Mouse (Mus musculus) liver, postnatal 0 days (tissue): Measurements from ENCODE around the gene Mtfr2. TPM values are rescaled to one million over a fixed set of nuclear protein-coding genes. Genes with fewer than 3 reads are reported as not detected.

Experiments used
- ATAC-seq: fragments of 200-750 bp; cut with Nextera tagmentation; 2 replicates; pipeline ENCODE4 v1.8.0; 2017; ENCODE audit warnings: mild to moderate bottlenecking, moderate library complexity
- DNase-seq: peaks from one replicate; pipeline ENCODE4 v3.0.0-alpha.2; 2016
- H3K27ac ChIP-seq: fragments of 300-500 bp; sonication (generic); 2 replicates; pipeline ENCODE4 v1.5.1; 2014; ENCODE audit warnings: antibody characterized with exemption, moderate library complexity, mild to moderate bottlenecking, low read depth
- H3K27me3 ChIP-seq: fragments of 300-500 bp; sonication (generic); 2 replicates; pipeline ENCODE4 v1.6.1; 2014; ENCODE audit warnings: low read length, control low read depth, mixed read lengths; ENCODE audit not compliant: insufficient read depth
- H3K36me3 ChIP-seq: fragments of 300-500 bp; sonication (generic); replicated peaks from 2 replicates; pipeline ENCODE4 v1.6.1; 2014; ENCODE audit warnings: mild to moderate bottlenecking, control low read depth, low read length, moderate library complexity, mixed read lengths; ENCODE audit not compliant: insufficient read depth
- H3K4me1 ChIP-seq: fragments of 300-500 bp; sonication (generic); 2 replicates; pipeline ENCODE4 v1.6.1; 2014; ENCODE audit warnings: antibody characterized with exemption, mild to moderate bottlenecking, control low read depth; ENCODE audit not compliant: insufficient read depth
- H3K4me2 ChIP-seq: fragments of 300-500 bp; sonication (generic); 2 replicates; pipeline ENCODE4 v1.6.1; 2014; ENCODE audit warnings: low read depth, mild to moderate bottlenecking, low read length, moderate library complexity, mixed read lengths
- H3K4me3 ChIP-seq: fragments of 300-500 bp; sonication (generic); 2 replicates; pipeline ENCODE4 v1.5.1; 2014; ENCODE audit warnings: low read depth, low read length
- H3K9ac ChIP-seq: fragments of 300-500 bp; sonication (generic); replicated peaks from 2 replicates; pipeline ENCODE4 v1.6.1; 2014; ENCODE audit warnings: mild to moderate bottlenecking, moderate library complexity
- H3K9me3 ChIP-seq: fragments of 300-500 bp; sonication (generic); 2 replicates; pipeline ENCODE4 v1.6.1; 2016; ENCODE audit warnings: mild to moderate bottlenecking, control low read depth, low read length, mixed read lengths
- CTCF ChIP-seq: sonication (generic); IDR thresholded peaks from 2 replicates; pipeline ENCODE4 v1.5.1; 2016; ENCODE audit warnings: antibody characterized with exemption, low read depth
- EP300 ChIP-seq: IDR thresholded peaks from 2 replicates; pipeline ENCODE4 v1.6.1; 2016; ENCODE audit warnings: antibody characterized with exemption, low read depth, mild to moderate bottlenecking
- WGBS: fragments of 180-500 bp; shearing (Covaris S2); extraction: QIAGEN DNeasy Blood & Tissue Kit; methylation state at CpG from one replicate; pipeline ENCODE4 v1.1.7; 2014; ENCODE audit not compliant: insufficient replicate concordance; 5-methylcytosine and 5-hydroxymethylcytosine counted together
- polyA plus RNA-seq: library from polyadenylated mRNA; unstranded; fragments of >200 nt; fragmentation: Nextera tagmentation; extraction: Ambion mirVana; gene quantifications from 2 replicates; pipeline ENCODE4 v1.2.1, GENCODE M21; 2015

Gene Mtfr2
- polyA plus RNA-seq: 1.3 and 1.5 TPM in 2 replicates

GRCm38 (mm10) chr10:20347285-20348214 lies at the start of gene Mtfr2:
Gene Mtfr2, plus strand, starts transcription at chr10:20347770.
- Histone ChIP-seq H3K36me3 (peaks cover 37% of the 10 kb centered on the region), H3K27me3 (no peaks in the 10 kb centered on the region), H3K27ac (peak within 1 kb of the TSS; percentile 84), H3K9ac (peak within 1 kb of the TSS; percentile 66), H3K4me2 (peak within 1 kb of the TSS; percentile 85), H3K4me1 (peaks cover 7% of the 10 kb centered on the region), H3K4me3 (peak within 1 kb of the TSS; percentile 72), H3K9me3 (no peaks in the 10 kb centered on the region)
- TF ChIP-seq EP300 (no peak), CTCF (no peak)
- peak; percentile 95 for ATAC-seq
- WGBS: 1% methylated on average over 58 of the region's 58 CpGs
- peak; percentile 95 for DNase-seq

- Histone ChIP-seq H3K27me3 (no peaks in the 10 kb centered on the region), H3K36me3 (no peaks in the 10 kb centered on the region), H3K4me2 (no peak overlapping the region), H3K4me1 (no peaks in the 10 kb centered on the region), H3K4me3 (no peak overlapping the region), H3K9ac (no peak overlapping the region), H3K27ac (no peak overlapping the region), H3K9me3 (no peaks in the 10 kb centered on the region)
- TF ChIP-seq CTCF (no peak), EP300 (no peak)
- ATAC-seq (no peak), DNase-seq (no peak)
- 51% methylated on average over 3 of the region's 3 CpGs for WGBS
Measured at GRCm38 (mm10) chr10:20298152-20298920, 49.2 kb upstream of the Mtfr2 start.

- Histone ChIP-seq H3K27ac (no peak overlapping the region), H3K4me1 (no peaks in the 10 kb centered on the region), H3K4me3 (no peak overlapping the region), H3K9ac (no peak overlapping the region), H3K9me3 (no peaks in the 10 kb centered on the region), H3K4me2 (no peak overlapping the region), H3K27me3 (no peaks in the 10 kb centered on the region), H3K36me3 (no peaks in the 10 kb centered on the region)
- TF ChIP-seq CTCF (no peak), EP300 (no peak)
- DNase-seq (no peak), ATAC-seq (no peak)
- WGBS: 70% methylated on average over 5 of the region's 5 CpGs
Measured at GRCm38 (mm10) chr10:20299114-20299513, 48.5 kb upstream of the Mtfr2 start.

- H3K9me3 ChIP-seq: no peaks in the 10 kb centered on the region
- peak overlapping the region; percentile 100 for H3K27ac ChIP-seq
- no peaks in the 10 kb centered on the region; the same call in 1 of the 2 replicates for H3K36me3 ChIP-seq
- peak overlapping the region; percentile 85 for H3K9ac ChIP-seq
- ATAC-seq: no peak
- peak overlapping the region; percentile 90 for H3K4me2 ChIP-seq
- H3K4me3 ChIP-seq: peak overlapping the region; percentile 78
- H3K4me1 ChIP-seq: peaks cover 17% of the 10 kb centered on the region
- 44% methylated on average over 11 of the region's 11 CpGs for WGBS
- no peak for TF ChIP-seq CTCF
- TF ChIP-seq EP300: no peak
- no peaks in the 10 kb centered on the region for H3K27me3 ChIP-seq
- no peak for DNase-seq
Measured at GRCm38 (mm10) chr10:20310969-20311769, 36.4 kb upstream of the Mtfr2 start.

GRCm38 (mm10) chr10:20311918-20312735 lies 35.4 kb upstream of the Mtfr2 start, which contains the start of gene Bclaf1:
Gene Bclaf1, plus strand, starts transcription at chr10:20312469.
- Histone ChIP-seq H3K4me3 (peak within 1 kb of the TSS; percentile 78), H3K9ac (peak within 1 kb of the TSS; percentile 93), H3K9me3 (no peaks in the 10 kb centered on the region), H3K27ac (peak within 1 kb of the TSS; percentile 100), H3K27me3 (no peaks in the 10 kb centered on the region), H3K4me2 (peak within 1 kb of the TSS; percentile 90), H3K36me3 (no peaks in the 10 kb centered on the region; the same call in 1 of the 2 replicates), H3K4me1 (peaks cover 17% of the 10 kb centered on the region)
- WGBS: under 1% methylated on average over 84 of the region's 84 CpGs
- ATAC-seq: peak; percentile 96
- TF ChIP-seq EP300 (peak; percentile 28; the same call in 1 of the 2 replicates), CTCF (0 out of 2 replicates have a peak, but pooled peaks have one; percentile 13)
- peak; percentile 100 for DNase-seq
